Mouse (Mus musculus): ENCODE measurements around the gene Apbb2. TPM values are rescaled to one million over a fixed set of nuclear protein-coding genes. Genes with fewer than 3 reads are reported as not detected.

Gene Apbb2
- total RNA-seq, 2 experiments from 2014 or later: 69.4 to 79.6 TPM

GRCm38 (mm10) chr5:66387481-66387880 lies 231.1 kb downstream of the Apbb2 start:
- DNase-seq (ENCODE audit: low spot score in 2 of 2): no peak

GRCm38 (mm10) chr5:66385636-66386035 lies 232.9 kb downstream of the Apbb2 start:
- no peak for DNase-seq (ENCODE audit: low spot score in 2 of 2)

- no peak for DNase-seq (ENCODE audit: low spot score in 2 of 2)
These were observed 233.7 kb downstream of the Apbb2 start for GRCm38 (mm10) chr5:66384806-66385446.

- no peak for DNase-seq (ENCODE audit: low spot score in 2 of 2)
These were observed 234.5 kb downstream of the Apbb2 start for GRCm38 (mm10) chr5:66384114-66384513.

- no peak for DNase-seq (ENCODE audit: low spot score in 2 of 2)
These were observed 236.5 kb downstream of the Apbb2 start for GRCm38 (mm10) chr5:66382111-66382510.

GRCm38 (mm10) chr5:66378968-66379367 lies 239.6 kb downstream of the Apbb2 start:
- DNase-seq (ENCODE audit: low spot score in 2 of 2): no peak

- DNase-seq (ENCODE audit: low spot score in 2 of 2): no peak
These were observed 241.9 kb downstream of the Apbb2 start for GRCm38 (mm10) chr5:66376589-66377270.

GRCm38 (mm10) chr5:66374413-66374812 lies 244.2 kb downstream of the Apbb2 start:
- DNase-seq (ENCODE audit: low spot score in 2 of 2): no peak

- no peak for DNase-seq (ENCODE audit: low spot score in 2 of 2)
These were observed 244.9 kb downstream of the Apbb2 start for GRCm38 (mm10) chr5:66373515-66374164.

GRCm38 (mm10) chr5:66371131-66371530 lies 247.5 kb downstream of the Apbb2 start:
- DNase-seq (ENCODE audit: low spot score in 2 of 2): no peak

- DNase-seq (ENCODE audit: low spot score in 2 of 2): no peak
These were observed 249.6 kb downstream of the Apbb2 start for GRCm38 (mm10) chr5:66368966-66369365.

- DNase-seq (ENCODE audit: low spot score in 2 of 2): no peak
These were observed 250.9 kb downstream of the Apbb2 start for GRCm38 (mm10) chr5:66367641-66368040.

GRCm38 (mm10) chr5:66363274-66364261 lies 255.0 kb downstream of the Apbb2 start:
- no peak for DNase-seq (ENCODE audit: low spot score in 2 of 2)

GRCm38 (mm10) chr5:66360739-66361138 lies 257.8 kb downstream of the Apbb2 start:
- no peak for DNase-seq (ENCODE audit: low spot score in 2 of 2)

GRCm38 (mm10) chr5:66359742-66360423 lies 258.7 kb downstream of the Apbb2 start:
- no peak for DNase-seq (ENCODE audit: low spot score in 2 of 2)

GRCm38 (mm10) chr5:66355147-66355546 lies 263.4 kb downstream of the Apbb2 start:
- no peak for DNase-seq (ENCODE audit: low spot score in 2 of 2)

- no peak for DNase-seq (ENCODE audit: low spot score in 2 of 2)
These were observed 264.7 kb downstream of the Apbb2 start for GRCm38 (mm10) chr5:66353876-66354275.

GRCm38 (mm10) chr5:66351836-66352390 lies 266.7 kb downstream of the Apbb2 start:
- DNase-seq (ENCODE audit: low spot score in 2 of 2): no peak

GRCm38 (mm10) chr5:66351064-66351463 lies 267.5 kb downstream of the Apbb2 start:
- DNase-seq (ENCODE audit: low spot score in 2 of 2): no peak

- DNase-seq (ENCODE audit: low spot score in 2 of 2): no peak
These were observed 268.0 kb downstream of the Apbb2 start for GRCm38 (mm10) chr5:66350611-66351010.

All from adrenal gland, postnatal 4 days (tissue).